Mouse (Mus musculus) right cerebral cortex, adult 2 months (tissue): ENCODE data around the gene Lmntd2.
"Not testable (repeated sequence)": the region's sequence is repeated elsewhere in the genome, so short reads cannot be mapped to it uniquely, and the experiment has no call there.

ENCODE experiments used
- DNase-seq, 2 experiments: peaks; one replicate each; pipeline ENCODE4 v3.0.0; 2021 to 2022; ENCODE audit warnings: low spot score in 2 of 2

The Lmntd2 gene

GRCm38 (mm10) chr7:141213605-141214235 is at the start of gene Lmntd2:
Gene Lmntd2 (minus strand): TSS chr7:141214080.
- no peak for DNase-seq

GRCm38 (mm10) chr7:141263640-141264039 is 49.8 kb upstream of the Lmntd2 start:
- DNase-seq = no peak

- no peak for DNase-seq
Measured at GRCm38 (mm10) chr7:141261480-141261879, 47.6 kb upstream of the Lmntd2 start.

GRCm38 (mm10) chr7:141256159-141256558 is 42.3 kb upstream of the Lmntd2 start:
- no peak for DNase-seq

- DNase-seq = not testable (repeated sequence)
Measured at GRCm38 (mm10) chr7:141250486-141250885, 36.6 kb upstream of the Lmntd2 start.

GRCm38 (mm10) chr7:141231551-141231950 is 17.7 kb upstream of the Lmntd2 start:
- DNase-seq = no peak

GRCm38 (mm10) chr7:141231111-141231510 is 17.2 kb upstream of the Lmntd2 start:
- DNase-seq = no peak

GRCm38 (mm10) chr7:141230570-141230969 is 16.7 kb upstream of the Lmntd2 start:
- DNase-seq = no peak

GRCm38 (mm10) chr7:141229702-141230101 is 15.8 kb upstream of the Lmntd2 start:
- DNase-seq = no peak

- DNase-seq = peak; percentile 90 to 95
Measured at GRCm38 (mm10) chr7:141228279-141229067, 14.6 kb upstream of the Lmntd2 start, which contains the start of gene Phrf1. Gene Phrf1 (plus strand): TSS chr7:141228784.

- DNase-seq = no peak
Measured at GRCm38 (mm10) chr7:141227796-141228195, 13.9 kb upstream of the Lmntd2 start.

GRCm38 (mm10) chr7:141226535-141226934 is 12.7 kb upstream of the Lmntd2 start:
- no peak for DNase-seq

- no peak for DNase-seq
Measured at GRCm38 (mm10) chr7:141222696-141223215, 8.9 kb upstream of the Lmntd2 start.

GRCm38 (mm10) chr7:141222126-141222467 is 8.2 kb upstream of the Lmntd2 start:
- no peak for DNase-seq

- peak; percentile 84 to 90 for DNase-seq
Measured at GRCm38 (mm10) chr7:141221249-141222125, 7.6 kb upstream of the Lmntd2 start.

GRCm38 (mm10) chr7:141220377-141220776 is 6.5 kb upstream of the Lmntd2 start:
- DNase-seq = no peak

- DNase-seq = no peak
Measured at GRCm38 (mm10) chr7:141219558-141220099, 5.7 kb upstream of the Lmntd2 start.

- DNase-seq = no peak
Measured at GRCm38 (mm10) chr7:141218557-141219133, 4.8 kb upstream of the Lmntd2 start.

GRCm38 (mm10) chr7:141218141-141218540 is 4.3 kb upstream of the Lmntd2 start:
- no peak for DNase-seq

- DNase-seq = no peak
Measured at GRCm38 (mm10) chr7:141217343-141218013, 3.6 kb upstream of the Lmntd2 start.

- DNase-seq = no peak
Measured at GRCm38 (mm10) chr7:141216894-141217293, 3.0 kb upstream of the Lmntd2 start.
